Mouse (Mus musculus) retina, embryonic 14.5 days (tissue): ENCODE data around the gene Smim24.

Experiments
- DNase-seq: peaks from one replicate; pipeline ENCODE4 v3.0.0-alpha.2; 2015; ENCODE audit warnings: low spot score

Smim24 gene

DNA sequence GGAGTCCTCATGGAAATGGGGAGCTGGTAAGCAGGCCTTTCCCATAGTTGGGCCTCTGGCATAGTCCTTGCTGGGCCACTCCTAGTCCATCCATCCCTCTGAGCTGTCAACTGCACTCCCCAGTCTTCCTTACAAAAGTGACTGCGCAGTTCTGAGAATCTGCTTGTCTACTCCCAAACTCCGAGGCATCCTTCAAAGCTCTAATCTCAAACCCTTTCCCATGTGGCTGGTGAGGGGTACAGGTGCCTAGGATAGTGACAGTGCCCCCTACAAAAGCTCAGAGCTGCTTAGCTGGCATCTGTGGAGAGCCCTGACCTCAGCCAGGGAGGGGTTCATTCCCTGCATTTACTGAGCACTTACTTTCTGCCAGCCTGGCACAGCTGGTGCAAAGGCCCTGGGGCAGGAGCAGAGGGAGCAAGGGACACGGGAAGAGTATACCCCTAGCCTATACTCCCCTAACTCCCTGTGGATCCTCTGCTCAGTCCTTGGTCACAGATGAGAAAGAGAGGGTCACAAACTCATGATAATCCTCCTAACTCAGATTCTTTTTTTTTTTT lies 29.9 kb downstream of the Smim24 start:
- DNase-seq = no peak

DNA sequence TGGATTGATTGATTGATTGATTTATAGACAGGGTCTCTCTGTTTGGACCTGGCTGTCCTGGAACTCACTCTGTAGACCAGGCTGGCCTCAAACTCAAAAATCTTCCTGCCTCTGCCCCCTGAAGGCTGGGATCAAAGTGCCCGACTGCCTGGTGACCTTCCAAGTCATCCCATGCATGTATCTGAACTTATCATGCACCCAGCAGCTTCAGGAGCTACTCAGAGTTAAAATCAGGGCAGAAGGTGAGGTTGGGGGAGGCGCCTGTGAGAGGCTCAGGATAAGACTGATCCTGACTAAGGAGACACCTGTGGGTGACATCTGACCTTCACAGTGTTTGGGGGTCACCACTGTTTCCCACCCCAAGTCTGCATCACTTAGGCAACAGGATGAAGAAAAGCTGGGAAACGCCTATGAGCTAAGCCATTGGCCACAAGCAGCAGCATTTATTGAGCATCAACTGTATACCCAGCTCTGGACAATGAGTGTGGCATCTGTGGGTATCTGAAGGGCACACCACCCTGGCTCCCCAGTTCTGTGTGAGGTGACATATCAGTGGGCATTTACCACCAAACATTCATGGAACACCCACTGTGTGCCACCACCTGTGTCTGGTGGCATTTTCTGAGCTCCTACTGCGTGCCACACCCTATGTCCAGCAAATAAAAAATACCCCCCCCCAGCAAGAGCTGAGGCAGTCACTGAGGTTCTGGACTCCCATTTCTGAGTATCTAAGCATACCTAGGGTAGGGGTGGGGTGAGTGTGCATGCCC lies 30.8 kb downstream of the Smim24 start:
- no peak for DNase-seq

GRCm38 (mm10) chr10:81424246-81425051 lies 31.6 kb downstream of the Smim24 start:
- no peak for DNase-seq

- no peak for DNase-seq
These were observed 32.5 kb downstream of the Smim24 start for GRCm38 (mm10) chr10:81425236-81425850.

- DNase-seq = no peak
These were observed 33.3 kb downstream of the Smim24 start for GRCm38 (mm10) chr10:81426081-81426671.

DNA sequence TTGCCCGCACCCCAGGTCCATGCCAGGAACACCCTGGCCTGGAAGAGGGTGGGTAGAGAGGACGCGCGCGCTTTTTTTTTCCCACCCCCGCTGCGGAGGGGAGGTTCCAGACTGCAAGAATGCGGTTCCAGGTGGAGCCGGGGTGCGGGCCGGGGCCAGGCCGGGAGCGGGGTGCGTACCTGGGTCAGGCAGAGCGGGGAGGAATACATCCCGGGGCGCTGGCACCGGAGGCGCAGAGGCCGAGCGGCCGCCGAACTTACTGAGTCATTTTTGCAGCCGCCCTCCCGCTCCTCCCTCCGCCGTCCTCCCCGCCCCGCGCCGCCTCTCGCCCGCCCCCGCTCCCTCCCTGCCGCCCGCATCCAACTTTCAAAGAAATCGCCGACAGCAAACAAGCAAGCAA lies 34.0 kb downstream of the Smim24 start:
- no peak for DNase-seq

DNA sequence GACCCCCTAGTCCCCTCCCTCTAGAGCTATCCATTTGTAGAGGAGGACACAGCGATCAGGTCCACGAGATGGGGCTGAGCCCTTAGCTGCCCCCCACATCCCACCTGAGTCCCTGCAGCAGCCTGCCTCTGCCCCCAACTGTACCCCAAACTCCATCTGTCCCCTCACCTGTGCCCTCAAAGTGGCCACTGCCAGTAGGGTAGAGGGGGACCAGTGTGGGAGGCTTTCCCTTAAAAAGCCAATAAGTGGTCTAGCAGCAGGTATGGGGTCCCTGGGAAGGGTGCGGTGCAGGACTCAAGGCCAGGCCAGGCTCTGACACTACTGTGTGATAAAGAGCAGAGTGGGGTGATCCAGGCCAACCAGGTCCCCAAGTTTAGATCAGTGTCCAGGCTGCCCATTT lies 34.5 kb downstream of the Smim24 start:
- no peak for DNase-seq

DNA sequence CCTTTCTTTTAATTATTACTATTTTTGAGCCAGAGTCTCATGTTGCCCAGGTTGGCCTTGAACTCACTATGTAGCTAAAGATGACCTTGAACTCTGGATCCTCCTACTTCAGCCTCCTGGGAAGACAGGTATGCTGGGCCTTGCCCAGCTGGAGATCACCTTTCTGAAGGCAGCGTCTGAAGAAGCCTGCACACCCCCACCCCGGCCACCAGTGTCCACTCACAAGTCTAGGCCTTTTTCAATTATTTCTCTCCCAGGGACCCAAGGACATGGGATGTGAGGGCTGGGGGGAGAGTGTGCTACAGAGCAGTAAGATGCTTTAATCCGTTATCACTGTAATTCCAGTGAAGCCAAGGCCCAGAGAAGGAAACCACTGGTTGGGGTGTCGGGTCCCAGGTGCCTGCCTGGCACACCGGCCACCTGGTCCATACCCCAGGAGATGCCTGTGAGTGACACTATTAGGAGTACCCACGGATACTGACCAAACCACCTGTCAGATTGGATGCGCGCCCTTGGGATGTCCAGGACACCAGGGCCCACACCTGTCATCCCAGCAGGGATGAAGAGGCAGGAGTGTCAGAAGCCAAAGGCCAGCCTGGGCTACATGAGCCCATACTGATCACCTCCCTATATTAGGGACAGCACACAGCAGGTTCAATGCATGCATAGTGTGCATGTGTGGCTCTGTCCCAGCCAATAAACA lies 35.1 kb downstream of the Smim24 start:
- no peak for DNase-seq

- DNase-seq = no peak
These were observed 35.6 kb downstream of the Smim24 start for GRCm38 (mm10) chr10:81428507-81428870.

- no peak for DNase-seq
These were observed 36.2 kb downstream of the Smim24 start for GRCm38 (mm10) chr10:81429092-81429491.

- peak; percentile 83 for DNase-seq
These were observed 36.8 kb downstream of the Smim24 start for GRCm38 (mm10) chr10:81429605-81430061.

- peak; percentile 82 for DNase-seq
These were observed 37.4 kb downstream of the Smim24 start for GRCm38 (mm10) chr10:81430141-81430830.

DNA sequence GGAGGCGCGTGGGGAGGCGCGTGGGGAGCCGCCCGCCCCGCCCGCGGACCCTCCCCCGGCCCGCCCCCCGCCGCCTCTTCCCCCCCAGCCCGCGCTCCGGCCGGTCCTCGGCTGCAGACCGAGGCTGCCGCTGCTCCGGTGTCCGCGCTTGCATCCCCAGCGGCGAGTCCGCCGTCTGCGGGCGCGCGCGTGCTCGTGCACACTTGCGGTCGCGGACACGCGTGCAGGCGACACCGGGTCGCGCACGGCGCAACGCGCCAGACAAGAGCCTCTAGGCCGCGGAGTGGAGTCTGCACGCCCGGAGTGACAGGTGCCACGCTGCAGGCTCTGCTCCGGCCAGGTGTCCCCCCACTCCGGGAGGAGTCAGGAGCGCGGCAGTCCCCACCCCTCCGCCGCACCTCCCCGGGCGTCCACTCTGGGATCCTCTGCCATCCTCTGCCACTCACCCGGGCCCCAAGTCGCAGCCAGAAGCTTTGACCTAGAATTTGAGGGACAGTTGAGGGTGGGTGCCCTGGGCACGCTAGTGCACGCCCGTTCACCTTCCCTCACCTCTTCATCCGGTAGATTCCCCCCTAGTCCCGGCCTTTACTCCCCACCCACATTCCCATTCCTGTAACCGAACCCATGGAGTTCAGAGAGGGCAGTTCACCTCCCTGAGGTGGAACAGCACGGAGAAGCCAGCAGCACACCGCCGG lies 38.1 kb downstream of the Smim24 start:
- DNase-seq = no peak

GRCm38 (mm10) chr10:81431526-81432168 lies 38.8 kb downstream of the Smim24 start:
- DNase-seq = no peak

- DNase-seq = no peak
These were observed 39.5 kb downstream of the Smim24 start for GRCm38 (mm10) chr10:81432169-81432867.

GRCm38 (mm10) chr10:81432868-81433262 lies 40.0 kb downstream of the Smim24 start:
- peak; percentile 95 for DNase-seq

GRCm38 (mm10) chr10:81433541-81434289 lies 40.9 kb downstream of the Smim24 start:
- no peak for DNase-seq
